8 mouse cellular contexts compared by ENCODE assay signal in genomic region chr13:59820114-59820513, GRCm38 (mm10). TPM values are rescaled to one million over a fixed set of nuclear protein-coding genes. Genes with fewer than 3 reads are reported as not detected.
DNase-seq lines count a peak whose midpoint lies in the region; ATAC-seq lines count a peak whose summit lies in the region.

No protein-coding gene starts in this region.

- ATAC-seq in erythroid progenitor cell, adult 5-6 weeks (replicated peaks; ENCODE audit: low FRiP score, poor library complexity, severe bottlenecking) = peak; percentile 39

- peak; percentile 27 for DNase-seq in adrenal gland, adult 2 months
- DNase-seq in adrenal gland, postnatal 4 days (ENCODE audit: low spot score in 2 of 2) = no peak
- peak; percentile 45 for DNase-seq in induced T-regulatory cell, adult 2 months (ENCODE audit: low read depth)
- DNase-seq in lung, postnatal 14 days = peak; percentile 44
- no peak for DNase-seq in retina, postnatal 1 day
- DNase-seq in thymus, postnatal 4 days = no peak
- DNase-seq in frontal cortex, postnatal 25 days (ENCODE audit: low spot score in 2 of 2) = no peak

RNA-seq across cellular contexts. Expression of gene Tut7, which starts 2.8 kb away (rescaled TPM):
- 10 to 100 TPM; 60.9 to 79.3 TPM for total RNA-seq in adrenal gland, adult 2 months (2021)
- polyA plus RNA-seq in adrenal gland, adult 2 months (2012; rRNA removed) = 14.8 and 16.4 TPM in 2 replicates
- 10 to 100 TPM; 78.2 to 91.7 TPM for total RNA-seq in adrenal gland, postnatal 4 days (2021)
- total RNA-seq in erythroid progenitor cell, adult 5-6 weeks (2015; ENCODE audit: low replicate concordance) = 459 and 492 TPM in 2 replicates
- total RNA-seq in erythroid progenitor cell, adult 5-6 weeks (2017; ENCODE audit: low replicate concordance) = 561 and 620 TPM in 2 replicates

RNA-seq across cellular contexts. Expression of gene Gm49354, which starts 38.1 kb away (rescaled TPM):
- not detected for total RNA-seq in adrenal gland, adult 2 months (2021)
- polyA plus RNA-seq in adrenal gland, adult 2 months (2012; rRNA removed) = not detected in 2 replicates
- not detected for total RNA-seq in adrenal gland, postnatal 4 days (2021)
- total RNA-seq in erythroid progenitor cell, adult 5-6 weeks (2015; ENCODE audit: low replicate concordance) = not detected in 2 replicates
- 217 and 577 TPM in 2 replicates for total RNA-seq in erythroid progenitor cell, adult 5-6 weeks (2017; ENCODE audit: low replicate concordance)

RNA-seq across cellular contexts. Expression of gene Isca1, which starts 50.5 kb away (rescaled TPM):
- total RNA-seq in adrenal gland, adult 2 months (2021) = 100 to 1,000 TPM; 104 to 107 TPM
- polyA plus RNA-seq in adrenal gland, adult 2 months (2012; rRNA removed) = 59.3 and 60.1 TPM in 2 replicates
- 10 to 100 TPM; 79.6 to 83.9 TPM for total RNA-seq in adrenal gland, postnatal 4 days (2021)
- total RNA-seq in erythroid progenitor cell, adult 5-6 weeks (2015; ENCODE audit: low replicate concordance) = 543 and 663 TPM in 2 replicates
- 331 and 419 TPM in 2 replicates for total RNA-seq in erythroid progenitor cell, adult 5-6 weeks (2017; ENCODE audit: low replicate concordance)

Comparison
In these comparisons a context has a peak if more than half of its experiments do, and no peak if none do; other contexts are left out.
1. DNase-seq: peak in adrenal gland, adult 2 months (single experiment), induced T-regulatory cell, adult 2 months (single experiment) and lung, postnatal 14 days (single experiment); none in adrenal gland, postnatal 4 days (0 of 2), retina, postnatal 1 day (single experiment), thymus, postnatal 4 days (single experiment) and frontal cortex, postnatal 25 days (0 of 2).
2. RNA of gene Tut7, which starts 2.8 kb away (total RNA-seq): 459 to 620 TPM in erythroid progenitor cell, adult 5-6 weeks; 78.2 to 91.7 TPM in adrenal gland, postnatal 4 days and 60.9 to 79.3 TPM in adrenal gland, adult 2 months; every median in the first group is over 4 times any median in the second.